Mouse (Mus musculus): ENCODE data around the gene Grn. TPM values are rescaled to one million over a fixed set of nuclear protein-coding genes. Genes with fewer than 3 reads are reported as not detected.
A peak's percentile ranks its signal among the peaks of the same experiment; 100 is the strongest.

The Grn gene
- total RNA-seq, 2 experiments from 2014 or later, result 60.6 to 66.4 TPM

DNA sequence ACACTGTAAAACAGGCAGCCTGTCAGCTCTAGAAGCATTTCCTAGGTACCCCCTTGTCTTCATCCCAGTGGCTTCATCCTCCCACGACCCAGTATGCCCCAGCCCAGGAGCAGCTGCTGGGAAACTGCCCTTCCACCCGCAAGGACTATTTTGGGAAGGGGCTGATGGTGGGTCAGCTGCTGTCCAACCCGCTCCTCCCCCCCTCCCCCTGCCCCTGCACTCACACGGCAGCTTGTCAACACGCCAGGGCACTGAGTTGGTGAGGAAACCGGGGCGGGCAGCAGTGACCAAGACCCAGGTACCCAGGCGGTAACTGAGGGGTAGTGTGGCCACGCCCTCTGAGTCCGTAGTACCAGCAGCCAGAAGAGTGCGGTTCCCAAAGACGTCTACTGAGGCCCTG, 13.6 kb downstream of the Grn start:
- TF ChIP-seq CTCF (conservative IDR thresholded peaks at IDR 0.05), result no peak
- H3K4me3 ChIP-seq, result no peak overlapping the region
- no peak overlapping the region for H3K27ac ChIP-seq
- no peak for DNase-seq (ENCODE audit: low spot score in 2 of 2)

DNA sequence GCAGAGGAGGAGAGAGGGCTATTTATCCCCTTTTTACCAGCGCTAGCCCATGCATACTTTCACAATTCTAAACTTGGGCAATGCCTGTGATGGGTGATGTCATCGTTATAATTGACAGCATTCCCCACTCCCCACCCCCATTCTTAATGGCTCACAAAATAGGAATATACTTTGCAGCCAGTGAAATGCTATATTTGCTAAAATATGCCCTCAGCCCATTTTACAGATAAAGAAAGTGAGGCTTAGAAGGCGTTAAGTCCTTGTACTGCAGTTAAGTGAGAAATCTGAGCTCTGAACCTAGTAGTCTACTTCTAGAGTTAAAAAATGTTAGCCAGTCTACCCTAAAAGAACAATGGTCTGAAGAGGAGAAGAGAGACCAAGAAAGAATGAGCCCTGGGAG, 14.2 kb downstream of the Grn start:
- Histone ChIP-seq H3K27ac (no peak overlapping the region), H3K4me3 (no peak overlapping the region)
- TF ChIP-seq CTCF (conservative IDR thresholded peaks at IDR 0.05), result no peak
- DNase-seq (ENCODE audit: low spot score in 2 of 2), result no peak

DNA sequence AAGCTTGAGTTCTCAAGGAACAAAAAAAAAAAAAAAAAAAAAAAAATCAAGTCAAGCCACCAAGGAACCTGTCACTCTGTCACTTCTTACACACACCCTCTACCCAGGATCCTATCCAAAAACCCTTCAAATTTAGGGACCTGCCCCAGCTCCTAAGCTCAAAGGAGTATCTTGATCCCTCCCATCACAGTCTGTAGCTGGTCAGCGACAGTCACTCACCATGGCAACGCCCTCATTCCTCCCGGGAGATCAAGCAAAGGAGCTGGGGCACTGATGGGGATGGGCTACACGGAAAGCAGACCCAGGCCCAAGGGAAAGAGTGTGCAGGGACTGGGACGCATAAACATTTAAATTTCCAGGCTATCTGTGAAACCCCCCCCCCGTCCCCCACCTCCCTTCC, 14.7 kb downstream of the Grn start:
- DNase-seq (ENCODE audit: low spot score in 2 of 2), result no peak
- no peak overlapping the region for H3K27ac ChIP-seq
- no peak overlapping the region for H3K4me3 ChIP-seq
- TF ChIP-seq CTCF (conservative IDR thresholded peaks at IDR 0.05), result no peak

DNA sequence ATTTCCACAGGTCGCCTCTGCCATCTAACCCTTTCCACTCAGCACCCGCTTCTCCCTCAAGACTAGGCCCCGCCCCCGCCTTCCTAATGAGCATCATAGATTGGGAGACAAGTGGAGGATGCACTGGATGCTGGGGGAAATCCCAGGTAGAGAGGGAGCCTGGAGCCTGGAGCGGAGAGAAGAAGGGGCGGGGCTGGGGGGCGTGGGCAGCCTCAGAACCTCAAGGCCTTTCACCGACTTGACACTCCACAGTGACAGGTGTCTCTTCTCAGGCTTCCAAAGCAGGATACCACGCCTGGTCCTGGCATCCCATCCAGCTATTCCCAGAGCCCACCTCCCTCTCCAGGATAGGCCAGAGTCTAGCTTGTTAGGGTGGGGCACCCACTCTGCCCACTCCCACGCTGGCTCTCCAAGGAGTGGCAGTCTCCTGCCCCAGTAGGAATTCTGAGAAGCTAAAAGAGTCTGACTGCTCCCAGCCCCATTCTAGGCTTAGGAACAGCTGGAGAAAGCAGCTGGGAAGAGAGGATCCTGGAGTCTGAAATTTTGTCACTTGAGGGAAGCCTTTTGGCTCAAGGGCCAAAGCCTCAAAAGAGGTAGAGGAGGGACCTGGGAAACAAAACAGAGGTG, 15.3 kb downstream of the Grn start:
- H3K27ac ChIP-seq, result peak overlapping the region; percentile 97
- DNase-seq (ENCODE audit: low spot score in 2 of 2), result no peak

DNA sequence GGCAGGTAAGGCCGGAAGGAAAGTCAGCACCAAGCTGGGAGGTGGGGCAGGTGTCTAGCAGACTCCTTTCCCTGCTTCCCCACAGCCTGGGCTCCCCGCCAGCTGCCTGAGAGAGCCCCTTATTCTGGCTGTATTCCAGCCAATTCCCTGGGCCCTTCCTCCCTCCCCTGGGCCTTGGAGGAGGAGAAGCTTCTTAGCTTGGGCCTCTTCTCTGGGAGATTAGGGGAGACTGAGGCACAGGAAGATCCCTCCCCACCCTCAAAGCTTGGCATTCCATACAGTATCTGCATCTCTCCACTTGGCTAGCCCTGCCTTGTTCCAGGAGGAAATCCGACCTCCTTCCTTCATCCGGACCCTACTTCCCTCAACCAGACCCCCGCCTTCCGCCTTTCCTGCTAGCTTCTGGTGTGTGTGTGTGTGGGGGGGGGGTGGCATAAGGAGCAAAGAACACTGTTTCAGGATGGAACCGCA, 15.8 kb downstream of the Grn start:
- no peak for TF ChIP-seq CTCF (conservative IDR thresholded peaks at IDR 0.05)
- peak in 1 of 2 experiments; percentile 36 for DNase-seq (ENCODE audit: low spot score in 2 of 2)
- Histone ChIP-seq H3K27ac (peak overlapping the region; percentile 97), H3K4me3 (peak overlapping the region; percentile 85)

More for the DNA sequence above, 15.3 kb downstream of the Grn start:
- peak overlapping the region; percentile 85 for H3K4me3 ChIP-seq
- no peak for TF ChIP-seq CTCF (conservative IDR thresholded peaks at IDR 0.05)

DNA sequence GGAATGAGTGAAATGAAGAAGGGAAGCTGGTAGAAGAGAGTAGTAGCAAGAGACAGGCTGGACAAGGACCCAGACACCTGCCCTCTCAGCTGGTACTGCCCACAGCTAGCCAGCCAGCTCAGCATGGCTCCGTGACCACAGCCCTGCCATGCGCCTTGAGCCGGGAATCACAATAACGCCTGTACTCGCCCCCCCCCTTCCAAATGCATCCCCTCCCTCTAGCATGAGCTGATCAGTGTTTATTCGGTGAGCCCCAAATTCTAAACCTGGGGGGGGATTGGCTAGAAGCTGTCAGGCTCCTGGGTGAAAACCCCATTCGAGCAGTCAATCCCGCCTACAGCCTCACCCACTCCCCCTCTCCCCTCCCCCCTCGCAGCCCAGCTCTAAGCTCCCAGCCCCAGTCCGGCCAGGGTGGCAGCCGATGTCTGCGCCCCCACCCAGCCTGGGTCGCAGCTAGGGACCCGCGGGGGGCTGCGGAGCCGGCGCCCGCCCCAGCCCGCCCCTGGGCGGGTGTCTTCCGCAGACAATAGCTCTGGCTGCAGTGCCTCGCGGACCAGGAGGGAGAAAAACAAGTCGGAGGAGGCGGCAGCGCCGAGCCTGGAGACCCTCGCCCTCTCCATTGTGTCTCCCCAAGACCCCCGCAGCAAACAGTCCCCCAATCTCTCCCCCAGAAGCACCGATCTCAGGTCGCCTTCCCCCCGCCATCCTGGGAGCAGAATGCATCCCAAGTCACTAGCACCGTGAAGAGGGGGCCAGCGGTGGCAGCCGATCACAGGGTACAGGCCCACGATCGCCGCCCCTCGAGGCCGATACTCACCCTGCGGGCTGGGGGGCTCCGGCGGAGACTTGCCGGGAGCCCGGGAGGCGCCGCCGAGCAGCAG, 16.7 kb downstream of the Grn start:
- no peak for DNase-seq (ENCODE audit: low spot score in 2 of 2)

DNA sequence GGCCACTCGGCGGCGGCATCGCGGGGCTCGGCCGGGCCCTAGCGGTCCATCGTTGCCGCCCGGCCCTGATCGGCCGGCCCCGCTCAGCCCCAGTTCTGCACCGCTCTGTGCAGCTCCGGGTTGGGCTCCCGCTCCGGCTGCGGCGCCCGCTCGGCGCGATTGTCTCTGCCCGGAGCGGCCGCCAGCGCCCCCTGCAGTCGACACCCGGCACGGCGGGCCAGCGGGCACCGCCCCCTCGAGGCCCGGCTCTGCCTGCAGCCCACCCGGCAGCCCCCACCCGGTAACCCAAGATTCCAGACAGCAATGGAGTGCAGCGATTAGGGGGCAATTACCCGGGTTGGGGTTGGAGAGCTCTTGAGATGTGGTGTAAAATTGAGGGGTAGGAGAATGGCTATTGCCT, 17.4 kb downstream of the Grn start, which contains the start of gene Fam171a2:
TSS of gene Fam171a2 (minus strand) at position 186 of the 400 bp plus-strand sequence.
- DNase-seq (ENCODE audit: low spot score in 2 of 2), result peak in 1 of 2 experiments; percentile 92
- peak; percentile 89 for TF ChIP-seq CTCF (conservative IDR thresholded peaks at IDR 0.05)
- peak within 1 kb of the TSS; percentile 85 for H3K4me3 ChIP-seq
- H3K27ac ChIP-seq, result peak within 1 kb of the TSS; percentile 97

More for the DNA sequence above, 16.7 kb downstream of the Grn start:
- Histone ChIP-seq H3K4me3 (peak overlapping the region; percentile 85), H3K27ac (peak overlapping the region; percentile 97)
- no peak for TF ChIP-seq CTCF (conservative IDR thresholded peaks at IDR 0.05)

DNA sequence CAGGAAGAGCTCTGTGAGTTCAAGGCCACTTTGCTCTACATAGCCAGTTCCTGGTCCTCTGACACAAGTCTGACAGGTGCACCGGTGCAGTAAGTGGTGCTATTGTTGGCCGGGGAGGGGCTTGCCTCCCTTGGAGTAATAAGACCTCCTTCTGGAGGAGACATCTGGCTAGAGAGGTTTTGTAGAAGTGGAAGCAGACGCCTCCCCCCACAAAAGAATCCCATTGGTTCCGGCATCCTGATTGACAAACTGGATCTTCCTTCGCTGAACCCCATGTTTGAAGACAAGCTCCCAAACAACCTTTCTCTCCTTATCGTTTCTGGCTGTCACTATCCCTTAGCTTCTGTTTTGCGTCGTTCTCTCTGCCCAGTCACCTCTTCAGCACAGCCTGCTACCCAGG, 18.2 kb downstream of the Grn start:
- peak overlapping the region; percentile 97 for H3K27ac ChIP-seq
- TF ChIP-seq CTCF (conservative IDR thresholded peaks at IDR 0.05), result no peak
- H3K4me3 ChIP-seq, result no peak overlapping the region; the same call in 1 of the 2 replicates
- peak in 1 of 2 experiments; percentile 47 for DNase-seq (ENCODE audit: low spot score in 2 of 2)

DNA sequence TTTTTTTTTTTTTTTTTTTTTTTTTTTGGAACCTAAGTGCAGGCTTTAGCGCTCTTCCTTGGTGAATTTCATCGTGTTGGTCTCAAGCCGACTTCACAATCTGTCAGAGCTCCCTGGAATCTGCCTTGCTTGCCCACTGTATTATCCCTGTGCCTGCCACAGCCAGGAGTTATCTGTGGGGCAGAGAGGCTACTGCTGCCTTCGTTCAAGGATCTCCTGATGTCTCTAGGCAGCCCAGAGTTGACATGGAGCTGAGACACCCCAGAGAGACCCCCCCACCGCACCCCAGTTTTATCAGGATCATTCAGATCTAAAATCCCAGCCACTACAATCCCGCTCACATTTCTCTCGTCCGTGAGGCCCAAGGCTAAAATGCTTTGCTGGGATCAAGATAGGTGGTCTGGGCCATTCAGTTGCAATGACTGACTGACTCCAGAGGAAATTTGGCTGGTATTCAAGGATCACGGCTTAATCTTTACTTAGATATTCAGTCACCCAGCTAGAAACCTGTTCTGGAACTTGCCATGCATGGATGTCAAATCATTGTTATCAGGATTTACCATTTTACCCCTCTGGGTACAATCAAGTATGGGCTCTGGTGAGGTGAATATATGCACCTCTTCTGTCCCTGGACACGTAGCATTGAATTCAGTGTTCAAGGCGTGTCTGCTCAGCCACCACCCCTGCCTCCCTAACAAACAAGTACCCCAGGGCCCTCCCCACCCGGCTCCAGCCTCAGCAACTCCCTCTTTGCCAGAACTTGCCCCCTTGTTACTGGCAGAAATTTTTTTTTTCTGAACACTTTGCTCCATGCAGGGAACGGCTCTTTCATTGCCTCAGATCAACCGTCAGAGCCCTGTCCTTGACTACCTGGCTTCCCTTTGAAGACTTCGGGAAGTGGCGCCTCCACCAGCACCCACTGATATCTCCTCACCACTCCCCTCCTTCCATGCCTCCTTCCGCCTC, 19.2 kb downstream of the Grn start:
- no peak for TF ChIP-seq CTCF (conservative IDR thresholded peaks at IDR 0.05)
- DNase-seq (ENCODE audit: low spot score in 2 of 2), result no peak
- Histone ChIP-seq H3K27ac (peak overlapping the region; percentile 97), H3K4me3 (no peak overlapping the region)

DNA sequence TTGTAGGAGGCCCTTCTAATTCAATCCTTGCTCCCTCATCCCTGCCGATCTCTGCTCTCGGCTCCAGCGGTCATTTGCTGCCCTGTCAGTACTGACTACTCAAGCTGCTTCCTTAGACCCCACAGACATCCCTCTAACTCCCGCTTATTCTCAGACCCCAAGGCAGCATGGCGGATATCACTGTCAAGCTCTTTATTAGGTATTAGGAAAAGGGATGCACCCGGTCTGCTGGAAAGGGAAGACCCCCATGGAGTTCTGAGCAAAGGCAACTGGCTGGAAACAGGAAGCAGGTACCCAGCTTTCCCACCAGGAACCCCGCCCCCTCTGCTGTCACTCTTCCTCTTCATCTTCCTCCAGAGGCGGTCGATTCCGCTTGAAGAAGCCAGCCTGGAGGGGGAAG, 23.0 kb downstream of the Grn start:
- DNase-seq (ENCODE audit: low spot score in 2 of 2), result no peak
- TF ChIP-seq CTCF (conservative IDR thresholded peaks at IDR 0.05), result no peak
- no peak overlapping the region for H3K4me3 ChIP-seq
- no peak overlapping the region for H3K27ac ChIP-seq

DNA sequence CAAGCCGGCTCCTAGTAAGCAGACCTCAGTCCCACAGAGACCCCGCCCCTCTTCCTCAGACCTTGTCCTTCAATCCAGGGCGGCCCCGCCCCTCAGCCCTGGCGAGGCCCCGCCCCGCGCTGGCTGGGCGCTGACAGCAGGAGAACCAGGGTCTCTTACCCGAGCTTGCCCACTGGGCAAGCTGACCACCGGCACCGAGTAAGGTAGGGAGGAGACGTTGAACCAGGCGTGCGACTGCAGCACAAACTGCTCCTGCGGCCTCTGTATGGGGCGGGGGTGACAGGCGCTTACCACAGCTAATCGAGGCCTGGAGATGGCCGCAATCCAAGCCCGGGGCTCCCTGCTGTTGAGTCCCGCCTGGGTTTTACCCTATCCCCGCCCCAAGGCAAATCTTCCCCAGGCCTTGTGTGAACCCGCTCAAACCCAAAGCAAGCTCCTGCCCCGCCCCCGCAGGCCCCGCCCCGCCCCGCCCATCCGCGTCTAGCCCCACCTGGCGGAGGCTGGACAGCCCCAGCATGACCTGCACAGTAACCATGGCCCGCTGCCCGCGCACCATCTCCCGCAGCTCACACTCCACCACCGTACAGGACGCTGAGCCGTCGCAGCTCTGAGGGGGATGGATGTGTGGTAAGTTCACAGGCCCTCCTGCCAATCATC, 25.8 kb downstream of the Grn start:
- TF ChIP-seq CTCF (conservative IDR thresholded peaks at IDR 0.05), result peak; percentile 41
- Histone ChIP-seq H3K27ac (peak overlapping the region; percentile 59; the same call in 1 of the 2 replicates), H3K4me3 (peak overlapping the region; percentile 63)
- DNase-seq (ENCODE audit: low spot score in 2 of 2), result peak in 1 of 2 experiments; percentile 34

DNA sequence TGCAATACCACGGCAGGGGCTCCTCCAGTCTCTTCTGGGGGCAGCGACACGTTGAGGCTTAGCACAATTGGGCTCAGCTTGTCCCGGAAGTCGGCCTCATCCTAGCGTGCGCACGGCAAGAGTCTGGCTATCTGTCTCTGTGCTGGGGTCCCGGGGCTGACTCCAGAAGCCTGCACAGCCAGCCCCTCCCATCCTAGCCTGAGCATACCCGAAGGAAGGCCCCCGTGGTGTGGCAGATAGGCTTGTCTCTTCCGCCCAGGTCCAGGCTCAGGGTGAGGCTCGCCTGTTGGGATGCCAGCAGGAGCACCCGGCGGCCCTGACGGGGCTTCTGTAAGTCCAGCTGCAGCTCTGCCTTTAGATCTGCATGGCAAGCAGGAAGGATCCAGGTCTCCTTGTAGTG, 30.4 kb downstream of the Grn start:
- no peak overlapping the region for H3K4me3 ChIP-seq
- no peak for TF ChIP-seq CTCF (conservative IDR thresholded peaks at IDR 0.05)
- no peak for DNase-seq (ENCODE audit: low spot score in 2 of 2)
- H3K27ac ChIP-seq, result no peak overlapping the region

All from layer of hippocampus, adult 2 months (tissue).